Mouse (Mus musculus) kidney, adult 8-10 months (tissue): ENCODE results near the gene Bcl2l1.
A peak's percentile ranks its signal among the peaks of the same experiment; 100 is the strongest.

Source experiments
- DNase-seq, 2 experiments: peaks; one replicate each; pipeline ENCODE4 v3.0.0; 2022

Gene Bcl2l1

GRCm38 (mm10) chr2:152767618-152768271, 63.8 kb downstream of the Bcl2l1 start:
- DNase-seq: peak; percentile 77 to 80

GRCm38 (mm10) chr2:152766387-152767123, 65.0 kb downstream of the Bcl2l1 start:
- peak; percentile 85 to 94 for DNase-seq

GRCm38 (mm10) chr2:152765045-152765674, 66.4 kb downstream of the Bcl2l1 start:
- no peak for DNase-seq

GRCm38 (mm10) chr2:152764172-152765044, 67.1 kb downstream of the Bcl2l1 start:
- DNase-seq: no peak

- no peak for DNase-seq
Observed at GRCm38 (mm10) chr2:152763310-152763709, 68.2 kb downstream of the Bcl2l1 start.

GRCm38 (mm10) chr2:152758351-152758750, 73.2 kb downstream of the Bcl2l1 start:
- no peak for DNase-seq

GRCm38 (mm10) chr2:152757478-152757877, 74.0 kb downstream of the Bcl2l1 start:
- no peak for DNase-seq

GRCm38 (mm10) chr2:152756474-152757393, 74.8 kb downstream of the Bcl2l1 start:
- no peak for DNase-seq

- DNase-seq: no peak
Observed at GRCm38 (mm10) chr2:152753944-152754711, 77.4 kb downstream of the Bcl2l1 start, which contains the start of gene Cox4i2. Gene Cox4i2, plus strand, starts transcription at chr2:152754173.

GRCm38 (mm10) chr2:152742435-152742834, 89.1 kb downstream of the Bcl2l1 start:
- peak; percentile 58 to 82 for DNase-seq

- DNase-seq: peak; percentile 63 to 82
Observed at GRCm38 (mm10) chr2:152741153-152742041, 90.1 kb downstream of the Bcl2l1 start.

GRCm38 (mm10) chr2:152740490-152740889, 91.0 kb downstream of the Bcl2l1 start:
- no peak for DNase-seq

GRCm38 (mm10) chr2:152739842-152740260, 91.7 kb downstream of the Bcl2l1 start:
- peak; percentile 76 to 91 for DNase-seq

GRCm38 (mm10) chr2:152739031-152739841, 92.3 kb downstream of the Bcl2l1 start:
- DNase-seq: peak; percentile 89 to 94

- peak in 1 of 2 experiments; percentile 15 for DNase-seq
Observed at GRCm38 (mm10) chr2:152738341-152738740, 93.2 kb downstream of the Bcl2l1 start.

- DNase-seq: peak in 1 of 2 experiments; percentile 33
Observed at GRCm38 (mm10) chr2:152737306-152738221, 94.0 kb downstream of the Bcl2l1 start.

- DNase-seq: peak in 1 of 2 experiments; percentile 30
Observed at GRCm38 (mm10) chr2:152736748-152737147, 94.8 kb downstream of the Bcl2l1 start.
